ENCODE assay signal across 13 mouse cellular contexts in the genomic region with DNA sequence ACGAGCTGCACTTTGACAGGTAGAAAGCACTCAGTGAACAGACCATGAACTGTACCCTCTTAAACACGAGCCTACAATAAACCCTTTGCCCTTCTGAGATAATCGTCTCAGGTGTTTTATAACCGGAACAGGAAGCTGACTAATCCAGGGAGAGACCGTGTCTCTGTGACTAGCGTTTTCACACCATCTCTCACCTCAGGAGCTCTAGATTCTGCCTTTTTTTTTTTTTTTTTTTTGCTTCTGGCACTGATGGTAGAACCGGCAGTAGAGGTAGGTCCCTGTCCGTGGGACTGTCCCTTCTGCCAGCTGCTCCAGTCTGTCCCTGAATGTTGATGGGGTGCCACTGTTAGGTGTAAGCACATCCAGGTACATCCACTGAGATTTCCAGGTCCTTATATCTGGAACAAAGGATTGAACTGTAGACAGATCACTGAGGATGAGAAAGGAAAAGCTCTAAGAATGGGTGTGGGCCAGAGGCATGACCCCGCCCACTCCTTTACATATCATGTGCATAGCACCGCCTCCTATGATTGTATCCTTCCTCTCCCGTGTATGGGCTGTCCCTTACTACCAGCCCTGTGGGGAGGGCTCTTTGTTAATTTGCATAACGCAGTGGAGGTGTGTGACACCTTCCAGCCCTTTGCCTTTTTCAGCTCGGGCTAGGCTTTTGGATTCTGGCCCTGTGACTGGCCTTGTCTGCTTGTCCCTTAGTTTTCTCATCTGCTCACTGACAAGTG.
A peak's percentile ranks its signal among the peaks of the same experiment; 100 is the strongest.
DNase-seq lines count a peak whose midpoint lies in the region; ATAC-seq and TF ChIP-seq lines count a peak whose summit lies in the region.
"Had no signal": no experiment of that assay in that cellular context is flagged by ENCODE, and none has a peak within 500 bp of the region (broad histone marks: within the 10 kb centered on the region; RNA-seq: fewer than 3 reads in every experiment).

No protein-coding gene starts in this region.

- no peaks in the 10 kb centered on the region for H3K36me3 ChIP-seq in lung, postnatal 0 days (ENCODE audit: insufficient read depth, low read length)
- H3K36me3 ChIP-seq in intestine, postnatal 0 days (ENCODE audit: control insufficient read depth, insufficient read depth) = no peaks in the 10 kb centered on the region
- H3K36me3 ChIP-seq in stomach, embryonic 16.5 days (ENCODE audit: control insufficient read depth, insufficient read depth, low read length) = no peaks in the 10 kb centered on the region
- no peaks in the 10 kb centered on the region for H3K36me3 ChIP-seq in forebrain, embryonic 11.5 days (ENCODE audit: control insufficient read depth, insufficient read depth, low read length)
- H3K36me3 ChIP-seq: forebrain, embryonic 15.5 days; hindbrain, embryonic 10.5 days; midbrain, embryonic 15.5 days had no signal

- DNase-seq in lung, postnatal 0 days (ENCODE audit: low spot score) = peak; percentile 19
- no peak for DNase-seq in lung, adult 2 months
- peak; percentile 3 for DNase-seq in T-cell, adult 2 months (ENCODE audit: low spot score)
- DNase-seq in forebrain, embryonic 11.5 days (ENCODE audit: low spot score) = no peak
- DNase-seq in kidney, postnatal 36 days = no peak
- no peak for DNase-seq in left cerebral cortex, adult 18-20 months (ENCODE audit: low spot score in 2 of 2)
- DNase-seq: heart, adult 11 months; lung, postnatal 14 days had no signal

- ATAC-seq in lung, postnatal 0 days = no peak
- ATAC-seq in intestine, postnatal 0 days = peak; percentile 61; the same call in 1 of the 2 replicates
- ATAC-seq in stomach, embryonic 16.5 days (ENCODE audit: insufficient read depth, low FRiP score) = 0 out of 2 replicates have a peak, but pooled peaks have one; percentile 37
- no peak for ATAC-seq in forebrain, embryonic 11.5 days (replicated peaks; ENCODE audit: low FRiP score)
- ATAC-seq: forebrain, embryonic 15.5 days; midbrain, embryonic 15.5 days had no signal

- H3K9ac ChIP-seq in lung, postnatal 0 days (replicated peaks; ENCODE audit: low read depth) = no peak overlapping the region
- H3K9ac ChIP-seq in intestine, postnatal 0 days (ENCODE audit: low read depth, low read length) = no peak overlapping the region
- H3K9ac ChIP-seq in stomach, embryonic 16.5 days (ENCODE audit: low read length) = no peak overlapping the region
- H3K9ac ChIP-seq in forebrain, embryonic 11.5 days (ENCODE audit: low read length) = no peak overlapping the region
- H3K9ac ChIP-seq: forebrain, embryonic 15.5 days; midbrain, embryonic 15.5 days had no signal

- no peak overlapping the region for H3K27ac ChIP-seq in lung, postnatal 0 days (ENCODE audit: low read length)
- no peak overlapping the region for H3K27ac ChIP-seq in intestine, postnatal 0 days (ENCODE audit: low read depth, low read length)
- H3K27ac ChIP-seq in stomach, embryonic 16.5 days (ENCODE audit: low read length) = no peak overlapping the region
- H3K27ac ChIP-seq in forebrain, embryonic 11.5 days (ENCODE audit: low read depth, low read length) = no peak overlapping the region
- H3K27ac ChIP-seq: forebrain, embryonic 15.5 days; hindbrain, embryonic 10.5 days; midbrain, embryonic 15.5 days had no signal

- no peak overlapping the region for H3K4me2 ChIP-seq in lung, postnatal 0 days (replicated peaks; ENCODE audit: low read depth, low read length)
- H3K4me2 ChIP-seq in intestine, postnatal 0 days (replicated peaks; ENCODE audit: low read depth) = 0 out of 2 replicates have a peak overlapping the region, but pooled peaks have one; percentile 21
- H3K4me2 ChIP-seq in stomach, embryonic 16.5 days (ENCODE audit: low read depth, low read length) = no peak overlapping the region
- no peak overlapping the region for H3K4me2 ChIP-seq in forebrain, embryonic 11.5 days (ENCODE audit: low read depth, low read length, severe bottlenecking)
- H3K4me2 ChIP-seq: forebrain, embryonic 15.5 days; midbrain, embryonic 15.5 days had no signal

- H3K9me3 ChIP-seq in lung, postnatal 0 days (ENCODE audit: low read length) = no peaks in the 10 kb centered on the region
- no peaks in the 10 kb centered on the region for H3K9me3 ChIP-seq in intestine, postnatal 0 days (ENCODE audit: control insufficient read depth)
- H3K9me3 ChIP-seq in stomach, embryonic 16.5 days (replicated peaks; ENCODE audit: control insufficient read depth, low read length) = no peaks in the 10 kb centered on the region
- no peaks in the 10 kb centered on the region for H3K9me3 ChIP-seq in forebrain, embryonic 11.5 days (ENCODE audit: control insufficient read depth, low read length)
- H3K9me3 ChIP-seq: forebrain, embryonic 15.5 days; hindbrain, embryonic 10.5 days; midbrain, embryonic 15.5 days had no signal

- TF ChIP-seq CTCF in lung, postnatal 0 days (IDR thresholded peaks at IDR 0.05) = no peak
- TF ChIP-seq CTCF in lung, adult 2 months (IDR thresholded peaks at IDR 0.05; ENCODE audit: insufficient read depth, low read length) = no peak
- TF ChIP-seq CTCF in intestine, postnatal 0 days (IDR thresholded peaks at IDR 0.05; ENCODE audit: low read depth) = no peak

- no peak overlapping the region for H3K4me3 ChIP-seq in lung, postnatal 0 days (ENCODE audit: low read depth, low read length)
- no peak overlapping the region for H3K4me3 ChIP-seq in lung, adult 2 months (replicated peaks; ENCODE audit: extremely low read depth, low read depth, low read length)
- H3K4me3 ChIP-seq in intestine, postnatal 0 days (ENCODE audit: low read depth, low read length) = no peak overlapping the region
- H3K4me3 ChIP-seq in stomach, embryonic 16.5 days (replicated peaks; ENCODE audit: low read length) = no peak overlapping the region
- H3K4me3 ChIP-seq in forebrain, embryonic 11.5 days (ENCODE audit: low read depth, low read length) = no peak overlapping the region
- H3K4me3 ChIP-seq: forebrain, embryonic 15.5 days; hindbrain, embryonic 10.5 days; midbrain, embryonic 15.5 days had no signal

- no peaks in the 10 kb centered on the region for H3K4me1 ChIP-seq in lung, postnatal 0 days (ENCODE audit: insufficient read depth, low read depth, low read length)
- no peaks in the 10 kb centered on the region for H3K4me1 ChIP-seq in lung, adult 2 months (ENCODE audit: control insufficient read depth, insufficient read depth, low read length)
- H3K4me1 ChIP-seq in intestine, postnatal 0 days (replicated peaks; ENCODE audit: control insufficient read depth, insufficient read depth, low read length) = no peaks in the 10 kb centered on the region
- H3K4me1 ChIP-seq in stomach, embryonic 16.5 days (ENCODE audit: control insufficient read depth, insufficient read depth, low read length) = no peaks in the 10 kb centered on the region
- no peaks in the 10 kb centered on the region for H3K4me1 ChIP-seq in forebrain, embryonic 11.5 days (replicated peaks; ENCODE audit: control insufficient read depth, insufficient read depth, low read length)
- H3K4me1 ChIP-seq: hindbrain, embryonic 10.5 days; midbrain, embryonic 15.5 days had no signal

- no peak for TF ChIP-seq EP300 in lung, postnatal 0 days (IDR thresholded peaks at IDR 0.05)

- H3K27me3 ChIP-seq in lung, postnatal 0 days (replicated peaks; ENCODE audit: insufficient read depth, low read length) = no peaks in the 10 kb centered on the region
- no peaks in the 10 kb centered on the region for H3K27me3 ChIP-seq in intestine, postnatal 0 days (replicated peaks; ENCODE audit: control insufficient read depth, insufficient read depth, low read length)
- no peaks in the 10 kb centered on the region; the same call in 1 of the 2 replicates for H3K27me3 ChIP-seq in stomach, embryonic 16.5 days (ENCODE audit: control insufficient read depth, insufficient read depth, low read length)
- no peaks in the 10 kb centered on the region for H3K27me3 ChIP-seq in forebrain, embryonic 11.5 days (ENCODE audit: control insufficient read depth, insufficient read depth, low read length)
- H3K27me3 ChIP-seq: forebrain, embryonic 15.5 days; midbrain, embryonic 15.5 days had no signal

- 49% methylated on average over 13 of the region's 13 CpGs for WGBS in lung, postnatal 0 days
- WGBS in lung, adult 2 months = 42% methylated on average over 13 of the region's 13 CpGs
- 27% methylated on average over 13 of the region's 13 CpGs for WGBS in intestine, postnatal 0 days
- WGBS in stomach, embryonic 16.5 days = 47% methylated on average over 13 of the region's 13 CpGs
- 57% methylated on average over 13 of the region's 13 CpGs for WGBS in forebrain, embryonic 11.5 days

- TF ChIP-seq POLR2A in lung, adult 2 months (IDR thresholded peaks at IDR 0.05; ENCODE audit: borderline replicate concordance, extremely low read depth, low read depth, low read length) = no peak

Comparison
In these comparisons a context has a peak if more than half of its experiments do, and no peak if none do; other contexts are left out.
1. DNase-seq: peak in lung, postnatal 0 days (single experiment) and T-cell, adult 2 months (single experiment); none in lung, adult 2 months (single experiment), forebrain, embryonic 11.5 days (single experiment), kidney, postnatal 36 days (0 of 2) and left cerebral cortex, adult 18-20 months (0 of 2).
2. ATAC-seq: peak in intestine, postnatal 0 days (single experiment) and stomach, embryonic 16.5 days (single experiment); none in lung, postnatal 0 days (single experiment) and forebrain, embryonic 11.5 days (single experiment).